Mouse (Mus musculus): ENCODE data around the gene Dnajb13. TPM values are rescaled to one million over a fixed set of nuclear protein-coding genes. Genes with fewer than 3 reads are reported as not detected.

Dnajb13 gene
- polyA plus RNA-seq, 1 experiment: 3.0 TPM

- WGBS: 98% methylated on average over 6 of the region's 6 CpGs
- Histone ChIP-seq H3K27ac (ENCODE audit: control insufficient read depth, insufficient read depth, low read length) (no peak overlapping the region), H3K27me3 (ENCODE audit: control insufficient read depth, insufficient read depth, low read length) (no peaks in the 10 kb centered on the region), H3K4me1 (replicated peaks; ENCODE audit: control insufficient read depth, insufficient read depth, low read length) (peaks cover 6% of the 10 kb centered on the region; the same call in 1 of the 2 replicates), H3K36me3 (ENCODE audit: control insufficient read depth, insufficient read depth, low read length) (peaks cover 4% of the 10 kb centered on the region; the same call in 1 of the 2 replicates), H3K4me3 (ENCODE audit: control insufficient read depth, insufficient read depth, low read length) (no peak overlapping the region)
- DNase-seq: no peak
- no peak for TF ChIP-seq CTCF (IDR thresholded peaks at IDR 0.05; ENCODE audit: borderline replicate concordance, control insufficient read depth, extremely low read depth, insufficient read depth, low read length, poor library complexity)
- no peak for TF ChIP-seq POLR2A (IDR thresholded peaks at IDR 0.05; ENCODE audit: control insufficient read depth, extremely low read depth, insufficient read depth, low read length, poor library complexity)
Observed at GRCm38 (mm10) chr7:100468761-100469160, 46.0 kb downstream of the Dnajb13 start.

GRCm38 (mm10) chr7:100466781-100467510, 47.8 kb downstream of the Dnajb13 start:
- H3K27ac ChIP-seq (ENCODE audit: control insufficient read depth, insufficient read depth, low read length): no peak overlapping the region
- TF ChIP-seq CTCF (IDR thresholded peaks at IDR 0.05; ENCODE audit: borderline replicate concordance, control insufficient read depth, extremely low read depth, insufficient read depth, low read length, poor library complexity): no peak
- TF ChIP-seq POLR2A (IDR thresholded peaks at IDR 0.05; ENCODE audit: control insufficient read depth, extremely low read depth, insufficient read depth, low read length, poor library complexity): no peak
- no peaks in the 10 kb centered on the region for H3K27me3 ChIP-seq (ENCODE audit: control insufficient read depth, insufficient read depth, low read length)
- 96% methylated on average over 11 of the region's 11 CpGs for WGBS
- no peak overlapping the region for H3K4me3 ChIP-seq (ENCODE audit: control insufficient read depth, insufficient read depth, low read length)
- peaks cover 11% of the 10 kb centered on the region; the same call in 1 of the 2 replicates for H3K36me3 ChIP-seq (ENCODE audit: control insufficient read depth, insufficient read depth, low read length)
- no peak for DNase-seq
- no peaks in the 10 kb centered on the region for H3K4me1 ChIP-seq (replicated peaks; ENCODE audit: control insufficient read depth, insufficient read depth, low read length)

- no peaks in the 10 kb centered on the region for H3K4me1 ChIP-seq (replicated peaks; ENCODE audit: control insufficient read depth, insufficient read depth, low read length)
- H3K36me3 ChIP-seq (ENCODE audit: control insufficient read depth, insufficient read depth, low read length): peaks cover 11% of the 10 kb centered on the region; the same call in 1 of the 2 replicates
- peak overlapping the region; percentile 18; the same call in 1 of the 2 replicates for H3K27ac ChIP-seq (ENCODE audit: control insufficient read depth, insufficient read depth, low read length)
- TF ChIP-seq POLR2A (IDR thresholded peaks at IDR 0.05; ENCODE audit: control insufficient read depth, extremely low read depth, insufficient read depth, low read length, poor library complexity): no peak
- no peak for TF ChIP-seq CTCF (IDR thresholded peaks at IDR 0.05; ENCODE audit: borderline replicate concordance, control insufficient read depth, extremely low read depth, insufficient read depth, low read length, poor library complexity)
- 64% methylated on average over 5 of the region's 5 CpGs for WGBS
- no peak for DNase-seq
- H3K27me3 ChIP-seq (ENCODE audit: control insufficient read depth, insufficient read depth, low read length): no peaks in the 10 kb centered on the region
- no peak overlapping the region for H3K4me3 ChIP-seq (ENCODE audit: control insufficient read depth, insufficient read depth, low read length)
Observed at GRCm38 (mm10) chr7:100465656-100466309, 49.0 kb downstream of the Dnajb13 start.

- no peaks in the 10 kb centered on the region for H3K4me1 ChIP-seq (replicated peaks; ENCODE audit: control insufficient read depth, insufficient read depth, low read length)
- 71% methylated on average over 4 of the region's 4 CpGs for WGBS
- H3K36me3 ChIP-seq (ENCODE audit: control insufficient read depth, insufficient read depth, low read length): peaks cover 15% of the 10 kb centered on the region; the same call in 1 of the 2 replicates
- DNase-seq: no peak
- no peaks in the 10 kb centered on the region for H3K27me3 ChIP-seq (ENCODE audit: control insufficient read depth, insufficient read depth, low read length)
- no peak overlapping the region; the same call in 1 of the 2 replicates for H3K27ac ChIP-seq (ENCODE audit: control insufficient read depth, insufficient read depth, low read length)
- TF ChIP-seq CTCF (IDR thresholded peaks at IDR 0.05; ENCODE audit: borderline replicate concordance, control insufficient read depth, extremely low read depth, insufficient read depth, low read length, poor library complexity) (no peak), POLR2A (IDR thresholded peaks at IDR 0.05; ENCODE audit: control insufficient read depth, extremely low read depth, insufficient read depth, low read length, poor library complexity) (no peak)
- H3K4me3 ChIP-seq (ENCODE audit: control insufficient read depth, insufficient read depth, low read length): no peak overlapping the region
Observed at GRCm38 (mm10) chr7:100465248-100465647, 49.5 kb downstream of the Dnajb13 start.

GRCm38 (mm10) chr7:100464248-100464647, 50.5 kb downstream of the Dnajb13 start:
- TF ChIP-seq POLR2A (IDR thresholded peaks at IDR 0.05; ENCODE audit: control insufficient read depth, extremely low read depth, insufficient read depth, low read length, poor library complexity) (no peak), CTCF (IDR thresholded peaks at IDR 0.05; ENCODE audit: borderline replicate concordance, control insufficient read depth, extremely low read depth, insufficient read depth, low read length, poor library complexity) (no peak)
- peaks cover 19% of the 10 kb centered on the region; the same call in 1 of the 2 replicates for H3K36me3 ChIP-seq (ENCODE audit: control insufficient read depth, insufficient read depth, low read length)
- no peak overlapping the region for H3K27ac ChIP-seq (ENCODE audit: control insufficient read depth, insufficient read depth, low read length)
- no peak overlapping the region for H3K4me3 ChIP-seq (ENCODE audit: control insufficient read depth, insufficient read depth, low read length)
- DNase-seq: no peak
- 97% methylated on average over 7 of the region's 7 CpGs for WGBS
- no peaks in the 10 kb centered on the region for H3K4me1 ChIP-seq (replicated peaks; ENCODE audit: control insufficient read depth, insufficient read depth, low read length)
- no peaks in the 10 kb centered on the region for H3K27me3 ChIP-seq (ENCODE audit: control insufficient read depth, insufficient read depth, low read length)

GRCm38 (mm10) chr7:100463757-100464156, 51.0 kb downstream of the Dnajb13 start:
- WGBS: 95% methylated on average over 10 of the region's 10 CpGs
- no peak overlapping the region for H3K4me3 ChIP-seq (ENCODE audit: control insufficient read depth, insufficient read depth, low read length)
- no peak for TF ChIP-seq CTCF (IDR thresholded peaks at IDR 0.05; ENCODE audit: borderline replicate concordance, control insufficient read depth, extremely low read depth, insufficient read depth, low read length, poor library complexity)
- no peak for TF ChIP-seq POLR2A (IDR thresholded peaks at IDR 0.05; ENCODE audit: control insufficient read depth, extremely low read depth, insufficient read depth, low read length, poor library complexity)
- peaks cover 18% of the 10 kb centered on the region; the same call in 1 of the 2 replicates for H3K36me3 ChIP-seq (ENCODE audit: control insufficient read depth, insufficient read depth, low read length)
- DNase-seq: no peak
- H3K27me3 ChIP-seq (ENCODE audit: control insufficient read depth, insufficient read depth, low read length): no peaks in the 10 kb centered on the region
- H3K27ac ChIP-seq (ENCODE audit: control insufficient read depth, insufficient read depth, low read length): no peak overlapping the region
- H3K4me1 ChIP-seq (replicated peaks; ENCODE audit: control insufficient read depth, insufficient read depth, low read length): no peaks in the 10 kb centered on the region

Data from thymus, adult 2 months (tissue).